Mouse (Mus musculus) hindbrain, embryonic 13.5 days (tissue): ENCODE measurements around the gene Esyt1. TPM values are rescaled to one million over a fixed set of nuclear protein-coding genes. Genes with fewer than 3 reads are reported as not detected.
"Not testable (repeated sequence)": the region's sequence is repeated elsewhere in the genome, so short reads cannot be mapped to it uniquely, and the experiment has no call there.

Source experiments
- ATAC-seq: fragments of 200-750 bp; cut with Nextera tagmentation; 2 replicates; pipeline ENCODE4 v1.8.0; 2017; ENCODE audit warnings: moderate TSS enrichment; ENCODE audit not compliant: low FRiP score
- H3K27ac ChIP-seq: fragments of 300-500 bp; sonication (generic); 2 replicates; pipeline ENCODE4 v1.5.1; 2015; ENCODE audit warnings: inconsistent platforms, mild to moderate bottlenecking, moderate library complexity
- H3K27me3 ChIP-seq: fragments of 300-500 bp; sonication (generic); 2 replicates; pipeline ENCODE4 v1.6.1; 2015; ENCODE audit warnings: mild to moderate bottlenecking, inconsistent platforms
- H3K36me3 ChIP-seq: fragments of 300-500 bp; sonication (generic); 2 replicates; pipeline ENCODE4 v1.6.1; 2015; ENCODE audit warnings: mild to moderate bottlenecking, inconsistent platforms
- H3K4me1 ChIP-seq: fragments of 300-500 bp; sonication (generic); replicated peaks from 2 replicates; pipeline ENCODE4 v1.6.1; 2015; ENCODE audit warnings: inconsistent platforms
- H3K4me2 ChIP-seq: fragments of 300-500 bp; sonication (generic); 2 replicates; pipeline ENCODE4 v1.6.1; 2015; ENCODE audit warnings: inconsistent platforms, mild to moderate bottlenecking, moderate library complexity
- H3K4me3 ChIP-seq: fragments of 300-500 bp; sonication (generic); 2 replicates; pipeline ENCODE4 v1.5.1; 2015; ENCODE audit warnings: mild to moderate bottlenecking, inconsistent platforms
- H3K9ac ChIP-seq: fragments of 300-500 bp; sonication (generic); 2 replicates; pipeline ENCODE4 v1.6.1; 2015; ENCODE audit warnings: mild to moderate bottlenecking, inconsistent platforms
- H3K9me3 ChIP-seq: fragments of 300-500 bp; sonication (generic); 2 replicates; pipeline ENCODE4 v1.6.1; 2016; ENCODE audit warnings: inconsistent platforms
- WGBS: fragments of 180-500 bp; shearing (Covaris S2); methylation state at CpG from one replicate; pipeline ENCODE4 v1.1.7; 2015; 5-methylcytosine and 5-hydroxymethylcytosine counted together
- polyA plus RNA-seq: library from polyadenylated mRNA; unstranded; fragments of >200 nt; fragmentation: Nextera tagmentation; extraction: Ambion mirVana; gene quantifications from 2 replicates; pipeline ENCODE4 v1.2.1, GENCODE M21; 2015

Esyt1 gene
- polyA plus RNA-seq, result 16.4 and 17.6 TPM in 2 replicates

- ATAC-seq, result peak; percentile 93
- H3K4me1 ChIP-seq, result peaks cover 29% of the 10 kb centered on the region
- peak within 1 kb of the TSS; percentile 69 for H3K27ac ChIP-seq
- H3K36me3 ChIP-seq, result peaks cover 6% of the 10 kb centered on the region; the same call in 1 of the 2 replicates
- WGBS, result 0% methylated on average over 37 of the region's 37 CpGs
- no peaks in the 10 kb centered on the region for H3K9me3 ChIP-seq
- H3K4me2 ChIP-seq, result peak within 1 kb of the TSS; percentile 99
- H3K9ac ChIP-seq, result peak within 1 kb of the TSS; percentile 81
- H3K27me3 ChIP-seq, result peaks cover 31% of the 10 kb centered on the region
- H3K4me3 ChIP-seq, result peak within 1 kb of the TSS; percentile 70
These were observed at the start of gene Esyt1 for GRCm38 (mm10) chr10:128525671-128526308. Gene Esyt1 (minus strand): TSS chr10:128525871.

GRCm38 (mm10) chr10:128575063-128575462 lies 49.4 kb upstream of the Esyt1 start:
- Histone ChIP-seq H3K36me3 (no peaks in the 10 kb centered on the region), H3K4me1 (no peaks in the 10 kb centered on the region), H3K4me3 (no peak overlapping the region), H3K27ac (no peak overlapping the region), H3K4me2 (no peak overlapping the region), H3K9me3 (no peaks in the 10 kb centered on the region), H3K9ac (no peak overlapping the region), H3K27me3 (no peaks in the 10 kb centered on the region)
- ATAC-seq, result no peak
- WGBS, result 95% methylated on average over 2 of the region's 2 CpGs

- Histone ChIP-seq H3K4me1 (peaks cover 23% of the 10 kb centered on the region), H3K4me3 (peak within 1 kb of the TSS; percentile 88), H3K4me2 (peak within 1 kb of the TSS; percentile 98), H3K27me3 (no peaks in the 10 kb centered on the region), H3K9me3 (no peaks in the 10 kb centered on the region), H3K9ac (peak within 1 kb of the TSS; percentile 94), H3K36me3 (peaks cover 28% of the 10 kb centered on the region), H3K27ac (peak within 1 kb of the TSS; percentile 89)
- peak; percentile 100 for ATAC-seq
- WGBS, result under 1% methylated on average over 54 of the region's 58 CpGs
These were observed 40.3 kb upstream of the Esyt1 start, which contains the start of gene Pa2g4 for GRCm38 (mm10) chr10:128565788-128566531. Gene Pa2g4 (minus strand): TSS chr10:128565987.

GRCm38 (mm10) chr10:128565206-128565787 lies 39.6 kb upstream of the Esyt1 start:
- no peaks in the 10 kb centered on the region for H3K9me3 ChIP-seq
- peak overlapping the region; percentile 94 for H3K9ac ChIP-seq
- WGBS, result under 1% methylated on average over 45 of the region's 46 CpGs
- peak; percentile 66 for ATAC-seq
- H3K27ac ChIP-seq, result peak overlapping the region; percentile 89
- H3K4me1 ChIP-seq, result peaks cover 23% of the 10 kb centered on the region
- H3K4me2 ChIP-seq, result peak overlapping the region; percentile 98
- H3K4me3 ChIP-seq, result peak overlapping the region; percentile 88
- no peaks in the 10 kb centered on the region for H3K27me3 ChIP-seq
- H3K36me3 ChIP-seq, result peaks cover 35% of the 10 kb centered on the region

- H3K9me3 ChIP-seq, result no peaks in the 10 kb centered on the region
- 0 out of 2 replicates have a peak overlapping the region, but pooled peaks have one; percentile 98 for H3K4me2 ChIP-seq
- no peak for ATAC-seq
- peaks cover 52% of the 10 kb centered on the region for H3K36me3 ChIP-seq
- 0 out of 2 replicates have a peak overlapping the region, but pooled peaks have one; percentile 14 for H3K4me3 ChIP-seq
- H3K9ac ChIP-seq, result peak overlapping the region; percentile 55
- H3K27me3 ChIP-seq, result no peaks in the 10 kb centered on the region
- H3K4me1 ChIP-seq, result peaks cover 23% of the 10 kb centered on the region
- 91% methylated on average over 6 of the region's 6 CpGs for WGBS
- H3K27ac ChIP-seq, result no peak overlapping the region
These were observed 37.9 kb upstream of the Esyt1 start for GRCm38 (mm10) chr10:128563544-128563943.

GRCm38 (mm10) chr10:128556963-128557362 lies 31.3 kb upstream of the Esyt1 start:
- Histone ChIP-seq H3K27me3 (no peaks in the 10 kb centered on the region), H3K4me3 (no peak overlapping the region), H3K9me3 (no peaks in the 10 kb centered on the region), H3K9ac (no peak overlapping the region), H3K36me3 (peaks cover 51% of the 10 kb centered on the region), H3K4me2 (no peak overlapping the region), H3K27ac (no peak overlapping the region), H3K4me1 (no peaks in the 10 kb centered on the region)
- no peak for ATAC-seq
- 89% methylated on average over 6 of the region's 6 CpGs for WGBS

GRCm38 (mm10) chr10:128556286-128556685 lies 30.6 kb upstream of the Esyt1 start:
- Histone ChIP-seq H3K4me1 (no peaks in the 10 kb centered on the region), H3K27ac (no peak overlapping the region), H3K36me3 (peaks cover 44% of the 10 kb centered on the region), H3K9ac (no peak overlapping the region), H3K27me3 (no peaks in the 10 kb centered on the region), H3K9me3 (no peaks in the 10 kb centered on the region), H3K4me3 (no peak overlapping the region), H3K4me2 (no peak overlapping the region)
- no peak for ATAC-seq

- not testable (repeated sequence) for H3K4me2 ChIP-seq, H3K9ac ChIP-seq, ATAC-seq, H3K27me3 ChIP-seq, H3K4me1 ChIP-seq, H3K27ac ChIP-seq, H3K9me3 ChIP-seq, H3K4me3 ChIP-seq
- H3K36me3 ChIP-seq, result peaks cover 37% of the 10 kb centered on the region
- 91% methylated on average over 1 of the region's 1 CpGs for WGBS
These were observed 29.9 kb upstream of the Esyt1 start for GRCm38 (mm10) chr10:128555567-128555966.

GRCm38 (mm10) chr10:128550144-128550823 lies 24.6 kb upstream of the Esyt1 start:
- Histone ChIP-seq H3K4me1 (peaks cover 20% of the 10 kb centered on the region), H3K27ac (peak overlapping the region; percentile 77; the same call in 1 of the 2 replicates)
- not testable (repeated sequence) for H3K9ac ChIP-seq, H3K9me3 ChIP-seq, H3K27me3 ChIP-seq, H3K4me3 ChIP-seq, H3K4me2 ChIP-seq, ATAC-seq, H3K36me3 ChIP-seq
- 93% methylated on average over 11 of the region's 11 CpGs for WGBS

GRCm38 (mm10) chr10:128549682-128550057 lies 24.0 kb upstream of the Esyt1 start:
- not testable (repeated sequence) for ATAC-seq, H3K27me3 ChIP-seq, H3K9me3 ChIP-seq, H3K9ac ChIP-seq
- Histone ChIP-seq H3K27ac (peak overlapping the region; percentile 77), H3K36me3 (peaks cover 10% of the 10 kb centered on the region), H3K4me1 (peaks cover 20% of the 10 kb centered on the region), H3K4me2 (peak overlapping the region; percentile 85; the same call in 1 of the 2 replicates), H3K4me3 (0 out of 2 replicates have a peak overlapping the region, but pooled peaks have one; percentile 2)
- 63% methylated on average over 6 of the region's 6 CpGs for WGBS

GRCm38 (mm10) chr10:128548947-128549681 lies 23.4 kb upstream of the Esyt1 start, which contains the start of gene Rpl41:
Gene Rpl41 (minus strand): TSS chr10:128549305.
- peak within 1 kb of the TSS; percentile 97 for H3K27ac ChIP-seq
- H3K4me3 ChIP-seq, result peak within 1 kb of the TSS; percentile 76
- WGBS, result under 1% methylated on average over 31 of the region's 31 CpGs
- H3K4me1 ChIP-seq, result peaks cover 21% of the 10 kb centered on the region
- peak within 1 kb of the TSS; percentile 93 for H3K9ac ChIP-seq
- H3K9me3 ChIP-seq, result no peaks in the 10 kb centered on the region
- H3K36me3 ChIP-seq, result peaks cover 16% of the 10 kb centered on the region
- H3K27me3 ChIP-seq, result no peaks in the 10 kb centered on the region
- ATAC-seq, result peak; percentile 91
- H3K4me2 ChIP-seq, result peak within 1 kb of the TSS; percentile 85
